Mouse (Mus musculus): ENCODE measurements around the gene Elmo1. TPM values are rescaled to one million over a fixed set of nuclear protein-coding genes. Genes with fewer than 3 reads are reported as not detected.

Elmo1 gene
- polyA plus RNA-seq, 1 experiment = 56.1 TPM

DNA sequence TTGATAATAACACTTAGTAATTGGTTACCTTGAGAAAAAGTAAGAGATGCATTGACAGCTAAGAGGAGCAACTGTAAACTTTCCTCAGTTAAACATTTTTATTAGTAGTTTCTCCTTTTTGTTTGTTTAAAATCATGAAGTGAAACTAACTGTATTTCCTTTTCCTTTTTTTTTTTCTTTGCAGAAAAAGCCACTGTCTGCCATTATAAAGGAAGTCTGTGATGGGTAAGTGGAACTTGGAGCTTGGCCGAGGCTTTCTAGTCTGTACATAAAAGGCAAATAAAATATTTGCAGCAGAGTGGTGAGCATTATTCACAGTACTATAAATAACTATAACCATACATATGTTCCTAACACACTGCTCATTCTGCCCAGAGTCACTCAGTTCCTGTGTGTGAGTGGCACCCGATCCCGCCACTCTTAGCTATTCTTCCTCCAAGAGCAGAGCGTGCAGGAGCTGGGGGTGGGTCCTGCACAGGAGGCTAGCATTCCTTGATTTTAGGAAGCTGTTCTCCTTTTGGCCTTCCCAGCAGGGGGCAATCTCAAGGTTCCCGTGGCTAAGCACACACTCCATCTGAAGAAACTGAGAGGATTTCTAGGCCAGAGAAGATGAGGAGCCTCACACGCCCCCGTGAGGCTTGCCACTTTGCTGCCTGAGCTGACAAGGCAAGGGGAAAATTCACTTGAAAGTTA, 117.7 kb downstream of the Elmo1 start:
- H3K27ac ChIP-seq (ENCODE audit: insufficient read depth, low read length) = peak overlapping the region; percentile 39; the same call in 1 of the 2 replicates
- no peak overlapping the region for H3K4me3 ChIP-seq (ENCODE audit: insufficient read depth, low read length)
- TF ChIP-seq CTCF (IDR thresholded peaks at IDR 0.05; ENCODE audit: extremely low read depth, insufficient read depth, low read length) (no peak), POLR2A (IDR thresholded peaks at IDR 0.05; ENCODE audit: extremely low read depth, insufficient read depth, low read length) (no peak)
- peaks cover 4% of the 10 kb centered on the region for H3K4me1 ChIP-seq (ENCODE audit: control insufficient read depth, insufficient read depth, low read length)

DNA sequence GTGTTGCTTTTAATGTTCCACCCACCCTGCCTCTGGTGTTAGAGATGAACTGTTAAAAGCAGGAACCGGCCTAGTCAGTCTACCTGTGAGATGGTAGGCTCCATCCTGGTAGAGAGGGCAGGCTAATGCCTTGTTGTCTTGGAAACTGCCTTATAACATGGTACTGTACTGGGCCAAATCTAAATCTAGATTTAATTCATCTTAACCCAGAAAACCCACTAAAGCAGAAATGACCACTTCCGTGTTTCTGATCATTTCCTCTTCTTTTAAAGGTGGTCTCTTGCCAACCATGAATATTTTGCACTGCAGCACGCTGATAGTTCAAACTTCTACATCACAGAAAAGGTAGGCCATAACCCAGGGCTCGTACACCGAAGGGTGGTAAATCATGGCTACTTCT, 118.5 kb downstream of the Elmo1 start:
- no peak for TF ChIP-seq CTCF (IDR thresholded peaks at IDR 0.05; ENCODE audit: extremely low read depth, insufficient read depth, low read length)
- no peak for TF ChIP-seq POLR2A (IDR thresholded peaks at IDR 0.05; ENCODE audit: extremely low read depth, insufficient read depth, low read length)
- Histone ChIP-seq H3K4me3 (ENCODE audit: insufficient read depth, low read length) (no peak overlapping the region), H3K27ac (ENCODE audit: insufficient read depth, low read length) (no peak overlapping the region), H3K4me1 (ENCODE audit: control insufficient read depth, insufficient read depth, low read length) (peaks cover 4% of the 10 kb centered on the region)

DNA sequence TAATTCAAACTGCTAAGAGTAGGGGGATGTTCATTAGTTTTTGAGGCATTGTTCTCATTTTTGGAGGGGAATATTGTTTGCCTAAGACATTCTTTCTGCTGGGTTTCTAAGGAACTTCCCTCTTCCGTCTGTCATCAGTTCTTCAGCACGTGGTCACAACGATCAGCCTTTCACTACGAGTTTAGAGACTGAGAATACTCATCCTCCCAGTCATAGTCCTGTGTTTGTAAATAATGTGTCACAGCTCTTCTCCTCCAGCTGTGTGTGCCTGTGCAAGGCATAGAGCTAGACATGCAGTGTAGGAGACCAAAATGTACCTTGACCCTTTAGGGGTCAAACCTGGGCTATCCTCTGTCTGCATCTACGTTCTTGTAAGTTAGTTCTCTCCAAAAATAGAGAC, 121.4 kb downstream of the Elmo1 start:
- Histone ChIP-seq H3K27ac (ENCODE audit: insufficient read depth, low read length) (no peak overlapping the region), H3K4me3 (ENCODE audit: insufficient read depth, low read length) (no peak overlapping the region), H3K4me1 (ENCODE audit: control insufficient read depth, insufficient read depth, low read length) (peaks cover 4% of the 10 kb centered on the region; the same call in 1 of the 2 replicates)
- TF ChIP-seq POLR2A (IDR thresholded peaks at IDR 0.05; ENCODE audit: extremely low read depth, insufficient read depth, low read length) = no peak
- TF ChIP-seq CTCF (IDR thresholded peaks at IDR 0.05; ENCODE audit: extremely low read depth, insufficient read depth, low read length) = no peak

DNA sequence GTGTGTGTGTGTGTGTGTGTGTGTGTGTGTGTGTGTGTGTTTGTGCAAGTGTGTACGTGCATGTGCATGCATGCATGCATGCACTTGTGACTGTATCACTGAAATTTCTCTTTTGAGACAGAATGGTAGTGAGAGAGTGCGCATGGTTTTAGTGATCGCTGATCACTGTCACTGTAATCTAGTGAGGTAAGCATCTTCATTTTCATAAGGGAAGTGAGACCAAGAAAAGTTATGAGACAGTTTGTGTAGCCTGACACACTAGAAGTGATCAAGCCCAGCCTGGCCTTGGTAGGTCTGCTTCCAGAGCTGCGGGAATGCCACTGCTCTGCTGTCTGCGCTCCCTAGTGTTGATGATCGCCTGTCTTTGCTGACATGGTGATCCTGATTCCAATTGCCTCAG, 122.3 kb downstream of the Elmo1 start:
- TF ChIP-seq CTCF (IDR thresholded peaks at IDR 0.05; ENCODE audit: extremely low read depth, insufficient read depth, low read length) (no peak), POLR2A (IDR thresholded peaks at IDR 0.05; ENCODE audit: extremely low read depth, insufficient read depth, low read length) (no peak)
- no peak overlapping the region for H3K4me3 ChIP-seq (ENCODE audit: insufficient read depth, low read length)
- no peak overlapping the region for H3K27ac ChIP-seq (ENCODE audit: insufficient read depth, low read length)
- peaks cover 4% of the 10 kb centered on the region; the same call in 1 of the 2 replicates for H3K4me1 ChIP-seq (ENCODE audit: control insufficient read depth, insufficient read depth, low read length)

DNA sequence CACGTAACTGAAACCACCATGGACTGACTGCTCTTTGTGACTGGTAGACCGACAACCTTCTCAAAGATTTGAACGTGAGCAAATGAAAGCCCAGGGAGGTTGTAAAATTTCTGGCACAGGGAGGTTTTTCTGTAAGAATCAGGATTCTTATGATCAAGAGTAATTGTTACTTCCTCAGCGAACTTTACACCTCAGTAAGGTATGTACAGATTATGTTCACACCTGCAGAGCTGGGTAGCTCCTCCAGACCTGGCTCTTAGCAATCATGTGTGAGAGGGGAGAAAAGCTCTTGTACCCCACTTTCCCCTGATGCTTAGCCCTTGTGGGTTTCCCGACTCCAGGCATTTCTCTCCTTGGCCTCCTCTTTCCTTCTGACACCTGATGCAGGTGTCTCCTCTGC, 123.5 kb downstream of the Elmo1 start:
- Histone ChIP-seq H3K4me3 (ENCODE audit: insufficient read depth, low read length) (no peak overlapping the region), H3K4me1 (ENCODE audit: control insufficient read depth, insufficient read depth, low read length) (peaks cover 2% of the 10 kb centered on the region; the same call in 1 of the 2 replicates), H3K27ac (ENCODE audit: insufficient read depth, low read length) (no peak overlapping the region)
- TF ChIP-seq CTCF (IDR thresholded peaks at IDR 0.05; ENCODE audit: extremely low read depth, insufficient read depth, low read length) = no peak
- no peak for TF ChIP-seq POLR2A (IDR thresholded peaks at IDR 0.05; ENCODE audit: extremely low read depth, insufficient read depth, low read length)

DNA sequence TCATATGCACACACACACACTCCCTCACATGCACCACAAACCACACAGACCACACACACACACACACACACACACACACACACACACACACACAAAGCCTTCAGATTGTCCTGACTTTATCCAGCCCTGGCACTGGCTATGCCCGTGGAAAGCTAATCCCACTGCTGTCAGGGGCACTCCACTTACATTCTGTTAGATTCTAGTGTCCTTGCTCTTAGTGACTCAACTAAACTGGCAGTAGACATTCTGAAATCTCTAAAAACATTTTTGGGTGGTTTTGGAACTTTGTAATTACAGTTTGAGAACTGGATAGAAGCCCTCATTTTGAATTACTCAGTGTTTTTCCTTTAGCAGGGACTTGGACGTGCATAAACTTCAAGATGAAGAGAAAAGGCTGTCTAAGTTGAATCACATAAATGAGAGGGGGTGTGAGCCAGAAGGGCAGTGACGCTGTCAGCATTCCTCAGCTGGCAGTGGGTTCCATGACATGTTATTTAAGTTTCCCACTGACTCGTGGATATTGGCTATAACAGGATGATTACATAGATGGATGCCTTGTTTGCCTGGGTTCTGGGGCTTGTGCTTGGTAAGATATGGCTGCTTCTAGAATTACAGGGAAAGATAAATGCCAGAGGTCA, 127.2 kb downstream of the Elmo1 start:
- no peak overlapping the region for H3K27ac ChIP-seq (ENCODE audit: insufficient read depth, low read length)
- TF ChIP-seq POLR2A (IDR thresholded peaks at IDR 0.05; ENCODE audit: extremely low read depth, insufficient read depth, low read length) = no peak
- no peak for TF ChIP-seq CTCF (IDR thresholded peaks at IDR 0.05; ENCODE audit: extremely low read depth, insufficient read depth, low read length)

DNA sequence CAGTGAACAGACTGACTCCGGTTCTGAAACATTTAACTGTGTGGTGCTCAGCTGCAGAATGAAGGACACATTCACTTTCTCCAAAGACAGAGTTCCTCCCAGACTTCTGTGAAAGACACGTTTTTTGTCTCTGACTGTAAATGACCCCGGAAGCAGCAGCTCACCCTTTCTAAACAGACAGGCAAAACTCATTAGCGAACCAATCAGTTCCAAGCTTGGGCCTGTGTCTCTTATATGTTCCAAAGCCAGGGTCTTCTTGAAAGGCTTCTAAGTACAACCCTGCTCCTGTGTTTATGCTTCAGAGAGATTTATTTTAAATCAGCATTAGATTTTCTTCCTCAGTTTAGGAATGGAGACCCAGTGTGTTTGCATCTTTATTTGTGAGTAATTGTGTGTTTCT, 127.7 kb downstream of the Elmo1 start:
- TF ChIP-seq CTCF (IDR thresholded peaks at IDR 0.05; ENCODE audit: extremely low read depth, insufficient read depth, low read length) = no peak
- TF ChIP-seq POLR2A (IDR thresholded peaks at IDR 0.05; ENCODE audit: extremely low read depth, insufficient read depth, low read length) = no peak
- Histone ChIP-seq H3K4me3 (ENCODE audit: insufficient read depth, low read length) (no peak overlapping the region), H3K27ac (ENCODE audit: insufficient read depth, low read length) (no peak overlapping the region; the same call in 1 of the 2 replicates), H3K4me1 (ENCODE audit: control insufficient read depth, insufficient read depth, low read length) (no peaks in the 10 kb centered on the region)

More for the DNA sequence above, 127.2 kb downstream of the Elmo1 start:
- no peaks in the 10 kb centered on the region for H3K4me1 ChIP-seq (ENCODE audit: control insufficient read depth, insufficient read depth, low read length)
- no peak overlapping the region for H3K4me3 ChIP-seq (ENCODE audit: insufficient read depth, low read length)

DNA sequence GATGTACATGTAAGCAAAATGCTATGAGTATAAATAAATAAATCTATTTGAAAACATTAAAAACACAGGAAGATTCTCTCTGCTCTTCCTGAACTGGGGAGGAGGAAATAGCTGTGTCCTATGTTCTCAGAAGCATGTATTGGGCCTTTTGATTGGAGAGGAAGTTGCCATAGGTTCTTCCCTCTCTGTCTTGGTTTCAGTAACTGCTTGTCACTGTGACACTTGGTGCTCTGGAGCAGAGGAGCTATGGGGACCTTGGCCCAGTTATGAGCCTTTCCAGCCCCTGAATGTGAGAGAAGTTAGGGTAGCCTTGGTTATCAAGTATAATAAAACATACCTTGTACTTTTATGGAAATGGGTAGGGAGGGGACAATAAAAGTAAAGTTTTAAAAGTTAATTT, 130.0 kb downstream of the Elmo1 start:
- H3K4me3 ChIP-seq (ENCODE audit: insufficient read depth, low read length) = no peak overlapping the region
- H3K4me1 ChIP-seq (ENCODE audit: control insufficient read depth, insufficient read depth, low read length) = no peaks in the 10 kb centered on the region
- H3K27ac ChIP-seq (ENCODE audit: insufficient read depth, low read length) = no peak overlapping the region
- TF ChIP-seq CTCF (IDR thresholded peaks at IDR 0.05; ENCODE audit: extremely low read depth, insufficient read depth, low read length) = no peak
- TF ChIP-seq POLR2A (IDR thresholded peaks at IDR 0.05; ENCODE audit: extremely low read depth, insufficient read depth, low read length) = no peak

DNA sequence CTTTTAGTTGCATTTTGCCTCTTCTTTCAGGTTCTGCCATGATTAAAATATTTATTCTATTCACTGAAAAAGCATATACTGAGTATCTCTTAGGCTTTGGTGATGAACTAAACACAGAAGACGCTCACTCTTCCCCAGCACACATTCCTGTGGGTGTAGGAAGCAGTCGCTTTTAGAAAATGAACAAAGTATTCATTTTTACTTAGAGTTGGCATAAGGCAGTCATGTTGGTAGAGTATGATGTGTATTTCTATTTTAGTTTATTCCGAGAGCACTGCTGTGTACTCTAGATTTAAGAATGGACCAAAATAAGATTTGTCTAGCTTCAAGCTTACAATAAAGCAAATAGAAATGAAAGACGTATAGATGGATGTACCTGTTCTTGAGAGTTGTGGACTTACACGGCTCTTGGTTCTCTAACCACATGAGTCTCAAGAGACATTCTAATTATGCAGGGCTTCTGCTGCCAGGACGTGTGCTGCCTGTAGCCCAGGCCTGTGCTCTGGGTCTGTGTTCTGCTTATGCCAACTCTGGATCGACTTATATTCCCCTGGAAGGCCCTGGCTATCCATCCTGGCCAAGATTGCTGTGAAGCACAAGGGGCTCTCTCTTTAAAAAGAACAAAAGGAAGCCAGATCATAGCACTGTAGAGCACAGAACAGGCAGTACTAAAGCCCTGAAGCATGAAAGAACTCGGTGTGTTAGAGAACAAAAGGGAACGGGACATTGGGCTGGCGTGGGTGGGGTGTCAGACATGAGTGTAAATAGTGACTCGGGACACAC, 137.7 kb downstream of the Elmo1 start:
- Histone ChIP-seq H3K27ac (ENCODE audit: insufficient read depth, low read length) (0 out of 2 replicates have a peak overlapping the region, but pooled peaks have one; percentile 76), H3K4me3 (ENCODE audit: insufficient read depth, low read length) (no peak overlapping the region), H3K4me1 (ENCODE audit: control insufficient read depth, insufficient read depth, low read length) (peaks cover 3% of the 10 kb centered on the region; the same call in 1 of the 2 replicates)
- TF ChIP-seq CTCF (IDR thresholded peaks at IDR 0.05; ENCODE audit: extremely low read depth, insufficient read depth, low read length) = no peak
- 0 out of 2 replicates have a peak, but pooled peaks have one; percentile 39 for TF ChIP-seq POLR2A (IDR thresholded peaks at IDR 0.05; ENCODE audit: extremely low read depth, insufficient read depth, low read length)

Measured in cortical plate, adult 2 months (tissue).